Mouse (Mus musculus): ENCODE measurements around the gene Fam83c. TPM values are rescaled to one million over a fixed set of nuclear protein-coding genes. Genes with fewer than 3 reads are reported as not detected.
A peak's percentile ranks its signal among the peaks of the same experiment; 100 is the strongest.
"Not testable (repeated sequence)": the region's sequence is repeated elsewhere in the genome, so short reads cannot be mapped to it uniquely, and the experiment has no call there.

Fam83c gene
- total and polyA plus RNA-seq, 2 experiments: not detected

- 89% methylated on average over 4 of the region's 4 CpGs for WGBS
Observed at GRCm38 (mm10) chr2:155838961-155839360, 4.3 kb upstream of the Fam83c start.

GRCm38 (mm10) chr2:155837961-155838360 lies 3.3 kb upstream of the Fam83c start:
- Histone ChIP-seq H3K36me3 (ENCODE audit: control insufficient read depth, insufficient read depth, low read length) (no peaks in the 10 kb centered on the region), H3K79me2 (ENCODE audit: control insufficient read depth, insufficient read depth, low read length) (no peaks in the 10 kb centered on the region), H3K9ac (ENCODE audit: low read depth, low read length) (no peak overlapping the region), H3K4me3 (ENCODE audit: insufficient read depth, low read depth, low read length) (no peak overlapping the region), H3K27me3 (ENCODE audit: control insufficient read depth, insufficient read depth, low read length) (no peaks in the 10 kb centered on the region), H3K27ac (replicated peaks; ENCODE audit: insufficient read depth, low read depth, low read length) (no peak overlapping the region), H3K4me1 (ENCODE audit: control insufficient read depth, insufficient read depth, low read length) (no peaks in the 10 kb centered on the region)
- DNase-seq (ENCODE audit: extremely low read depth, low read depth, low spot score): no peak
- 71% methylated on average over 3 of the region's 3 CpGs for WGBS
- TF ChIP-seq POLR2A (IDR thresholded peaks at IDR 0.05; ENCODE audit: extremely low read depth, insufficient read depth, low read length): no peak
- no peak for TF ChIP-seq CTCF (IDR thresholded peaks at IDR 0.05; ENCODE audit: low read depth, low read length)

More at GRCm38 (mm10) chr2:155838961-155839360, 4.3 kb upstream of the Fam83c start:
- DNase-seq (ENCODE audit: extremely low read depth, low read depth, low spot score): no peak
- H3K27me3 ChIP-seq (ENCODE audit: control insufficient read depth, insufficient read depth, low read length): no peaks in the 10 kb centered on the region
- H3K27ac ChIP-seq (replicated peaks; ENCODE audit: insufficient read depth, low read depth, low read length): no peak overlapping the region
- no peaks in the 10 kb centered on the region for H3K4me1 ChIP-seq (ENCODE audit: control insufficient read depth, insufficient read depth, low read length)
- no peaks in the 10 kb centered on the region for H3K79me2 ChIP-seq (ENCODE audit: control insufficient read depth, insufficient read depth, low read length)
- no peak overlapping the region for H3K4me3 ChIP-seq (ENCODE audit: insufficient read depth, low read depth, low read length)
- no peak overlapping the region for H3K9ac ChIP-seq (ENCODE audit: low read depth, low read length)
- no peaks in the 10 kb centered on the region for H3K36me3 ChIP-seq (ENCODE audit: control insufficient read depth, insufficient read depth, low read length)
- TF ChIP-seq CTCF (IDR thresholded peaks at IDR 0.05; ENCODE audit: low read depth, low read length): no peak
- TF ChIP-seq POLR2A (IDR thresholded peaks at IDR 0.05; ENCODE audit: extremely low read depth, insufficient read depth, low read length): no peak

- H3K9ac ChIP-seq (ENCODE audit: low read depth, low read length); H3K27me3 ChIP-seq (ENCODE audit: control insufficient read depth, insufficient read depth, low read length); DNase-seq (ENCODE audit: extremely low read depth, low read depth, low spot score); H3K36me3 ChIP-seq (ENCODE audit: control insufficient read depth, insufficient read depth, low read length); H3K79me2 ChIP-seq (ENCODE audit: control insufficient read depth, insufficient read depth, low read length); H3K27ac ChIP-seq (replicated peaks; ENCODE audit: insufficient read depth, low read depth, low read length); H3K4me3 ChIP-seq (ENCODE audit: insufficient read depth, low read depth, low read length); H3K4me1 ChIP-seq (ENCODE audit: control insufficient read depth, insufficient read depth, low read length): not testable (repeated sequence)
- whole genome bisulfite sequencing: 71% methylated on average over 1 of the region's 1 CpGs
- peak; percentile 37; the same call in 1 of the 2 replicates for TF ChIP-seq CTCF (IDR thresholded peaks at IDR 0.05; ENCODE audit: low read depth, low read length)
Observed at GRCm38 (mm10) chr2:155832087-155832486, 2.6 kb downstream of the Fam83c start.

GRCm38 (mm10) chr2:155831302-155831701 lies 3.4 kb downstream of the Fam83c start:
- TF ChIP-seq POLR2A (IDR thresholded peaks at IDR 0.05; ENCODE audit: extremely low read depth, insufficient read depth, low read length): no peak
- peak; percentile 22 for TF ChIP-seq CTCF (IDR thresholded peaks at IDR 0.05; ENCODE audit: low read depth, low read length)
- WGBS: 62% methylated on average over 9 of the region's 9 CpGs
- H3K4me1 ChIP-seq (ENCODE audit: control insufficient read depth, insufficient read depth, low read length): peaks cover 4% of the 10 kb centered on the region
- H3K27me3 ChIP-seq (ENCODE audit: control insufficient read depth, insufficient read depth, low read length): no peaks in the 10 kb centered on the region
- no peak overlapping the region for H3K9ac ChIP-seq (ENCODE audit: low read depth, low read length)
- no peak overlapping the region for H3K27ac ChIP-seq (replicated peaks; ENCODE audit: insufficient read depth, low read depth, low read length)
- no peak for DNase-seq (ENCODE audit: extremely low read depth, low read depth, low spot score)
- no peaks in the 10 kb centered on the region for H3K36me3 ChIP-seq (ENCODE audit: control insufficient read depth, insufficient read depth, low read length)
- H3K4me3 ChIP-seq (ENCODE audit: insufficient read depth, low read depth, low read length): no peak overlapping the region
- no peaks in the 10 kb centered on the region for H3K79me2 ChIP-seq (ENCODE audit: control insufficient read depth, insufficient read depth, low read length)

- Histone ChIP-seq H3K27me3 (ENCODE audit: control insufficient read depth, insufficient read depth, low read length) (no peaks in the 10 kb centered on the region), H3K4me1 (ENCODE audit: control insufficient read depth, insufficient read depth, low read length) (peaks cover 4% of the 10 kb centered on the region), H3K9ac (ENCODE audit: low read depth, low read length) (no peak overlapping the region), H3K79me2 (ENCODE audit: control insufficient read depth, insufficient read depth, low read length) (no peaks in the 10 kb centered on the region), H3K27ac (replicated peaks; ENCODE audit: insufficient read depth, low read depth, low read length) (no peak overlapping the region), H3K36me3 (ENCODE audit: control insufficient read depth, insufficient read depth, low read length) (no peaks in the 10 kb centered on the region), H3K4me3 (ENCODE audit: insufficient read depth, low read depth, low read length) (no peak overlapping the region)
- DNase-seq (ENCODE audit: extremely low read depth, low read depth, low spot score): no peak
- 90% methylated on average over 8 of the region's 8 CpGs for WGBS
- TF ChIP-seq POLR2A (IDR thresholded peaks at IDR 0.05; ENCODE audit: extremely low read depth, insufficient read depth, low read length) (no peak), CTCF (IDR thresholded peaks at IDR 0.05; ENCODE audit: low read depth, low read length) (no peak)
Observed at GRCm38 (mm10) chr2:155830841-155831240, 3.8 kb downstream of the Fam83c start.

- H3K27ac ChIP-seq (replicated peaks; ENCODE audit: insufficient read depth, low read depth, low read length): peak within 1 kb of the TSS; percentile 65
- no peaks in the 10 kb centered on the region for H3K79me2 ChIP-seq (ENCODE audit: control insufficient read depth, insufficient read depth, low read length)
- H3K9ac ChIP-seq (ENCODE audit: low read depth, low read length): peak within 1 kb of the TSS; percentile 79
- no peak for TF ChIP-seq CTCF (IDR thresholded peaks at IDR 0.05; ENCODE audit: low read depth, low read length)
- no peak; the same call in 1 of the 2 replicates for TF ChIP-seq POLR2A (IDR thresholded peaks at IDR 0.05; ENCODE audit: extremely low read depth, insufficient read depth, low read length)
- H3K36me3 ChIP-seq (ENCODE audit: control insufficient read depth, insufficient read depth, low read length): peaks cover 13% of the 10 kb centered on the region; the same call in 1 of the 2 replicates
- H3K4me1 ChIP-seq (ENCODE audit: control insufficient read depth, insufficient read depth, low read length): peaks cover 8% of the 10 kb centered on the region
- H3K4me3 ChIP-seq (ENCODE audit: insufficient read depth, low read depth, low read length): peak within 1 kb of the TSS; percentile 77
- peak; percentile 92 for DNase-seq (ENCODE audit: extremely low read depth, low read depth, low spot score)
- H3K27me3 ChIP-seq (ENCODE audit: control insufficient read depth, insufficient read depth, low read length): no peaks in the 10 kb centered on the region
- WGBS: under 1% methylated on average over 27 of the region's 27 CpGs
Observed at GRCm38 (mm10) chr2:155826630-155827424, 7.8 kb downstream of the Fam83c start, which contains the start of gene Eif6. Gene Eif6, minus strand, starts transcription at chr2:155826925.

All from liver, adult 2 months (tissue).